Mouse (Mus musculus) liver, embryonic 15.5 days (tissue): ENCODE data around the gene Gcdh. TPM values are rescaled to one million over a fixed set of nuclear protein-coding genes. Genes with fewer than 3 reads are reported as not detected.

ENCODE experiments used
- ATAC-seq: fragments of 200-750 bp; cut with Nextera tagmentation; 2 replicates; pipeline ENCODE4 v1.8.0; 2017; ENCODE audit warnings: moderate number of reproducible peaks, mild to moderate bottlenecking, moderate library complexity; ENCODE audit not compliant: insufficient read depth
- H3K27ac ChIP-seq: fragments of 300-500 bp; sonication (generic); replicated peaks from 2 replicates; pipeline ENCODE4 v1.5.1; 2015; ENCODE audit warnings: mild to moderate bottlenecking, inconsistent platforms
- H3K27me3 ChIP-seq: fragments of 300-500 bp; sonication (generic); 2 replicates; pipeline ENCODE4 v1.6.1; 2015; ENCODE audit warnings: mild to moderate bottlenecking, inconsistent platforms
- H3K36me3 ChIP-seq: fragments of 300-500 bp; sonication (generic); replicated peaks from 2 replicates; pipeline ENCODE4 v1.6.1; 2015; ENCODE audit warnings: moderate library complexity, mild to moderate bottlenecking, inconsistent platforms
- H3K4me1 ChIP-seq: fragments of 300-500 bp; sonication (generic); replicated peaks from 2 replicates; pipeline ENCODE4 v1.6.1; 2015; ENCODE audit warnings: inconsistent platforms
- H3K4me2 ChIP-seq: fragments of 300-500 bp; sonication (generic); 2 replicates; pipeline ENCODE4 v1.6.1; 2015; ENCODE audit warnings: moderate library complexity, mild to moderate bottlenecking, inconsistent platforms
- H3K4me3 ChIP-seq: fragments of 300-500 bp; sonication (generic); replicated peaks from 2 replicates; pipeline ENCODE4 v1.5.1; 2015; ENCODE audit warnings: mild to moderate bottlenecking, inconsistent platforms
- H3K9ac ChIP-seq: fragments of 300-500 bp; sonication (generic); 2 replicates; pipeline ENCODE4 v1.6.1; 2015; ENCODE audit warnings: moderate library complexity, mild to moderate bottlenecking, inconsistent platforms
- H3K9me3 ChIP-seq: fragments of 300-500 bp; sonication (generic); replicated peaks from 2 replicates; pipeline ENCODE4 v1.6.1; 2016; ENCODE audit warnings: inconsistent platforms
- WGBS: fragments of 180-500 bp; shearing (Covaris S2); methylation state at CpG from one replicate; pipeline ENCODE4 v1.1.7; 2015; ENCODE audit warnings: mixed read lengths; ENCODE audit not compliant: insufficient replicate concordance; 5-methylcytosine and 5-hydroxymethylcytosine counted together
- polyA plus RNA-seq: library from polyadenylated mRNA; unstranded; fragments of >200 nt; fragmentation: Nextera tagmentation; extraction: Ambion mirVana; gene quantifications from 2 replicates; pipeline ENCODE4 v1.2.1, GENCODE M21; 2015

Gcdh gene
- 55.1 and 67.9 TPM in 2 replicates for polyA plus RNA-seq

- Histone ChIP-seq H3K4me3 (peak within 1 kb of the TSS; percentile 85), H3K27ac (peak within 1 kb of the TSS; percentile 89), H3K9ac (peak within 1 kb of the TSS; percentile 85), H3K27me3 (no peaks in the 10 kb centered on the region), H3K4me2 (peak within 1 kb of the TSS; percentile 95), H3K36me3 (peaks cover 26% of the 10 kb centered on the region), H3K9me3 (no peaks in the 10 kb centered on the region), H3K4me1 (peaks cover 51% of the 10 kb centered on the region)
- under 1% methylated on average over 11 of the region's 11 CpGs for WGBS
- peak; percentile 97 for ATAC-seq
Observed at GRCm38 (mm10) chr8:84893709-84894134, at the start of gene Gcdh. Gcdh (minus strand) TSS chr8:84893921.

GRCm38 (mm10) chr8:84937620-84938485 lies 44.1 kb upstream of the Gcdh start:
- WGBS: 39% methylated on average over 13 of the region's 13 CpGs
- H3K4me3 ChIP-seq: peak overlapping the region; percentile 46; the same call in 1 of the 2 replicates
- H3K4me1 ChIP-seq: peaks cover 29% of the 10 kb centered on the region
- H3K27me3 ChIP-seq: peaks cover 95% of the 10 kb centered on the region
- H3K9ac ChIP-seq: no peak overlapping the region
- H3K27ac ChIP-seq: no peak overlapping the region
- no peaks in the 10 kb centered on the region for H3K9me3 ChIP-seq
- ATAC-seq: no peak
- H3K4me2 ChIP-seq: peak overlapping the region; percentile 75
- H3K36me3 ChIP-seq: no peaks in the 10 kb centered on the region

- Histone ChIP-seq H3K27ac (no peak within 1 kb of the TSS), H3K4me2 (peak within 1 kb of the TSS; percentile 75), H3K27me3 (peaks cover 98% of the 10 kb centered on the region), H3K9me3 (no peaks in the 10 kb centered on the region), H3K4me3 (peak within 1 kb of the TSS; percentile 46), H3K9ac (no peak within 1 kb of the TSS), H3K4me1 (peaks cover 29% of the 10 kb centered on the region), H3K36me3 (no peaks in the 10 kb centered on the region)
- peak; percentile 52 for ATAC-seq
- 2% methylated on average over 50 of the region's 50 CpGs for WGBS
Observed at GRCm38 (mm10) chr8:84936962-84937546, 43.3 kb upstream of the Gcdh start, which contains the start of gene Mast1. Mast1 (minus strand) TSS chr8:84937359.

GRCm38 (mm10) chr8:84936041-84936961 lies 42.6 kb upstream of the Gcdh start:
- no peak overlapping the region for H3K27ac ChIP-seq
- WGBS: 21% methylated on average over 23 of the region's 23 CpGs
- H3K9me3 ChIP-seq: no peaks in the 10 kb centered on the region
- H3K4me2 ChIP-seq: peak overlapping the region; percentile 75
- peak overlapping the region; percentile 46 for H3K4me3 ChIP-seq
- no peaks in the 10 kb centered on the region for H3K36me3 ChIP-seq
- peaks cover 29% of the 10 kb centered on the region for H3K4me1 ChIP-seq
- peaks cover 98% of the 10 kb centered on the region for H3K27me3 ChIP-seq
- no peak for ATAC-seq
- no peak overlapping the region for H3K9ac ChIP-seq

GRCm38 (mm10) chr8:84935489-84935888 lies 41.8 kb upstream of the Gcdh start:
- H3K4me2 ChIP-seq: no peak overlapping the region
- H3K9ac ChIP-seq: no peak overlapping the region
- no peak overlapping the region for H3K27ac ChIP-seq
- 3% methylated on average over 14 of the region's 14 CpGs for WGBS
- H3K4me1 ChIP-seq: peaks cover 29% of the 10 kb centered on the region
- peaks cover 98% of the 10 kb centered on the region for H3K27me3 ChIP-seq
- no peak for ATAC-seq
- no peak overlapping the region for H3K4me3 ChIP-seq
- no peaks in the 10 kb centered on the region for H3K9me3 ChIP-seq
- no peaks in the 10 kb centered on the region for H3K36me3 ChIP-seq

GRCm38 (mm10) chr8:84934860-84935259 lies 41.1 kb upstream of the Gcdh start:
- no peak for ATAC-seq
- WGBS: 3% methylated on average over 15 of the region's 15 CpGs
- Histone ChIP-seq H3K27me3 (peaks cover 98% of the 10 kb centered on the region), H3K4me3 (no peak overlapping the region), H3K4me2 (no peak overlapping the region), H3K27ac (no peak overlapping the region), H3K9ac (no peak overlapping the region), H3K9me3 (no peaks in the 10 kb centered on the region), H3K36me3 (no peaks in the 10 kb centered on the region), H3K4me1 (peaks cover 29% of the 10 kb centered on the region)

- H3K27ac ChIP-seq: no peak overlapping the region
- no peak overlapping the region for H3K4me2 ChIP-seq
- no peak overlapping the region for H3K9ac ChIP-seq
- H3K36me3 ChIP-seq: no peaks in the 10 kb centered on the region
- WGBS: 64% methylated on average over 16 of the region's 16 CpGs
- no peak for ATAC-seq
- no peaks in the 10 kb centered on the region for H3K9me3 ChIP-seq
- peaks cover 98% of the 10 kb centered on the region for H3K27me3 ChIP-seq
- peaks cover 34% of the 10 kb centered on the region for H3K4me1 ChIP-seq
- no peak overlapping the region for H3K4me3 ChIP-seq
Observed at GRCm38 (mm10) chr8:84933767-84934559, 40.2 kb upstream of the Gcdh start.

GRCm38 (mm10) chr8:84930582-84930981 lies 36.9 kb upstream of the Gcdh start:
- no peak overlapping the region for H3K9ac ChIP-seq
- 77% methylated on average over 13 of the region's 13 CpGs for WGBS

GRCm38 (mm10) chr8:84928456-84929306 lies 35.0 kb upstream of the Gcdh start:
- H3K4me2 ChIP-seq: peak overlapping the region; percentile 39
- H3K4me3 ChIP-seq: peak overlapping the region; percentile 14; the same call in 1 of the 2 replicates
- no peaks in the 10 kb centered on the region for H3K36me3 ChIP-seq
- H3K9ac ChIP-seq: no peak overlapping the region
- H3K27ac ChIP-seq: no peak overlapping the region
- H3K9me3 ChIP-seq: no peaks in the 10 kb centered on the region
- peak; percentile 37 for ATAC-seq
- WGBS: 5% methylated on average over 52 of the region's 52 CpGs
- peaks cover 79% of the 10 kb centered on the region for H3K27me3 ChIP-seq
- peaks cover 13% of the 10 kb centered on the region for H3K4me1 ChIP-seq

More at GRCm38 (mm10) chr8:84930582-84930981, 36.9 kb upstream of the Gcdh start:
- no peak overlapping the region for H3K4me3 ChIP-seq
- H3K36me3 ChIP-seq: no peaks in the 10 kb centered on the region
- ATAC-seq: no peak
- H3K9me3 ChIP-seq: no peaks in the 10 kb centered on the region
- peaks cover 83% of the 10 kb centered on the region for H3K27me3 ChIP-seq
- H3K4me2 ChIP-seq: no peak overlapping the region
- H3K4me1 ChIP-seq: peaks cover 20% of the 10 kb centered on the region
- no peak overlapping the region for H3K27ac ChIP-seq
